Mouse (Mus musculus): ENCODE results near the gene E130218I03Rik. TPM values are rescaled to one million over a fixed set of nuclear protein-coding genes. Genes with fewer than 3 reads are reported as not detected.

The E130218I03Rik gene
- polyA plus RNA-seq, 1 experiment: 0.52 TPM

DNA sequence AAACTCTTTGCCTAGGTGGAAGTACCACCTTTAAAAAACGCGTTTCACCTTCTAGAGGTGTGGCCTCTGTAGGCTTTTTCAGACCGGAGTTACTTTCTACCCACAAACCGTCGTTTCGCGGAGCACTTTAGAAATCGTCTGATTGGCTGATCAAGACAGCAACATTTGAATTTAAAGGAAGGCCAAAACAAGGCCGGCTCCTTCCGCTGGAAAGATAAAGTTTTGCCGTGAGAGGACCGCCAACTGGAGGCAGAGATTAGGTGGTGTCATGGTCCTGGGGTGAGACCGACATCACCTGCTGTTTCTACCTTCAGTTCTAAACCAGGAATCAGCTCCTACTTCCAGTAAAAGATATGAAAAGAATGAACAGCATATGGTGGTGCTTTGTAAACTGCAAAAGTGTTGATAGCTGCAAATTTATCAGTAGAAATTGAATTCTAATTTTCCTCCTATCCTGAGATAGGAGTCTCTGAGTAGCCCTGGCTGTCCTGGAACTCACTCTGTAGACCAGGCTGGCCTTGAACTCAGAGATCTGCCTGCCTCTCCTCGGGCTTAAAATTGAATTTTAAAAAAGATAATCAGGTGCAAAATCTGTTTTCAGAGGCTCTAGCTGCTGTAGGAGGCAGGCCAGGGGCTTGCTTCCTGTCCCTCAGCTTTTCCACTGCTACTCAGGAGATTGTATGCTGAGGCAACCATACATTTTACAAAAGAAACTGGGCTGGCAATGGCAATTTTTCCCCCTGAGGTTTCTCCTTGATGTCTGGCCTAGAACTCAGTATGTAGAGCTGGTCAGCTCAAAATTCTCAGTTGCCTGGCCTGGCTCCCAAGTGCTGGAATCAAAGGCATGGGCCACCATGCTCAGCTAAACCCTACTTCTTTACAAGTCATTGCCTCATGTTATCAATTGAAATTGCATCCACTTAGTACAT is 30.2 kb downstream of the E130218I03Rik start:
- Histone ChIP-seq H3K4me1 (ENCODE audit: control insufficient read depth, insufficient read depth, low read length) (no peaks in the 10 kb centered on the region), H3K27me3 (ENCODE audit: control insufficient read depth, insufficient read depth, low read length) (no peaks in the 10 kb centered on the region; the same call in 1 of the 2 replicates), H3K4me3 (replicated peaks; ENCODE audit: insufficient read depth, low read depth, low read length) (no peak overlapping the region), H3K27ac (ENCODE audit: insufficient read depth, low read length) (no peak overlapping the region)
- TF ChIP-seq POLR2A (IDR thresholded peaks at IDR 0.05; ENCODE audit: borderline replicate concordance, insufficient read depth, low read length) (no peak), CTCF (IDR thresholded peaks at IDR 0.05; ENCODE audit: borderline replicate concordance, insufficient read depth, low read depth, low read length) (no peak)
- no peak for DNase-seq
- WGBS: 11% methylated on average over 14 of the region's 14 CpGs

DNA sequence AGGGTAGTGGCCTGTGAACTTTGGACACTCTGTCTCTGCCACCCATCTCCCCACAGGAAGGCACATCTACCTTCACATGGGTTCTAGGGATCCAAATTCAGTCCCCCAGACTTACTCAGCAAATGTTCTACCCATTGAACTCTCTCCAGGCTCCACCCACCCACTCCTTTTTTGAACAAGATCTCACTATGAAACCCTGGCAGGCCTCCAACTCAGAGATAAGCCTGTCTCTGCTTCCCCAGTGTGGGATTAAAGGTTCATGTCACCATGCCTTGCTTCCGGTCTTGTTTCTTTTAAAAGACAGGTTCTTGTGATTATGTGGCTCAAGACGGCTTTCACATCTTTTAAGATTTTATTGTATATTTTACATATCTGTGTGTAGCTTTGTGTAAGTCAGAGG is 41.5 kb downstream of the E130218I03Rik start:
- no peak overlapping the region for H3K4me3 ChIP-seq (replicated peaks; ENCODE audit: insufficient read depth, low read depth, low read length)
- 99% methylated on average over 2 of the region's 2 CpGs for WGBS
- no peaks in the 10 kb centered on the region for H3K27me3 ChIP-seq (ENCODE audit: control insufficient read depth, insufficient read depth, low read length)
- no peaks in the 10 kb centered on the region for H3K4me1 ChIP-seq (ENCODE audit: control insufficient read depth, insufficient read depth, low read length)
- no peak overlapping the region for H3K27ac ChIP-seq (ENCODE audit: insufficient read depth, low read length)
- TF ChIP-seq POLR2A (IDR thresholded peaks at IDR 0.05; ENCODE audit: borderline replicate concordance, insufficient read depth, low read length): no peak
- TF ChIP-seq CTCF (IDR thresholded peaks at IDR 0.05; ENCODE audit: borderline replicate concordance, insufficient read depth, low read depth, low read length): no peak
- DNase-seq: peak in 1 of 2 experiments; percentile 13

DNA sequence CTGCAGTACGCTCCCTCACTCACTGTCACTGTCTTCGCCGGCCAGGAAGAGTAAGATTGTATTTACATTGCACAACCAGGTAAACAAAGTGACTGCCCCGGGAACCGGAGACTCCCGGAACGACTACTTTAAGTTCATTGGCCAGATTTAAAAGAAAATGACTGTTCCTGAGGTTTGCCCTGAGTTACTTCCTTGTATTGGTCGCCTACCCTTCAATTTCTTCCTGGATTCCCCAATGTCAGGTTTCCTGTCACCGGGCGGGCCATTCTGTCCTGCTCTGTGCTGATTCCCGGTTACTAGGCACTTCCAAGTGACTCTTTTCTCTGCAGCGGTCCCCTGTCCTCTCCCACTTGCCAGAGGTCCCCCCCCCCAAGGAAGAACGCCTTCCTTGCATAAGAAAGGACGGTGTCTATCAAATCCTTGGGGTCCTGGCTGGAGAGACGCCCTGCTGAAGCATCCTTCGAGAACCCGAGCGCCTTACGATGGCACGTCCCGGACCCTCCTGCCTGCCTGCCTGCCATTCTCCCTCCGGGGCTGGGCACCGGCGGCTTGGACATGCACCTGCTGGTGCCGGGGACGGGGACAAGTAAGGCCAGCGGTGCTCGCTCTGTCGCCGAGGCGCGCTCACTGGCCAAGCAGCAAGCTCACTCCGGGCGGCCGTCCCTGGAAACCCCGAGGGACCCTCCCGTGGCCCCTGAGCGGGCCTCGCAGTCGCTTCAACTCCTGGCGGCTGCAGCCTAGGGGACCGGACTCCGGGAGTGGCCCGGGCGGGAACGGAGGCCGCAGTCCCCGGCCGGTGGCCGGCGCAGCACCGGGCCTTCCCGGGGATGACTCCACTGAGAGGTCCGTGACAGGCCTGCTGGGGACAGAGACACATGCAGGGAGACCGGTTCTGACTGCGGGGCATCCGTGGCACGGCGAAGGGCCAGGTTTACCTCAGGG is 43.0 kb downstream of the E130218I03Rik start:
- no peak for DNase-seq
- Histone ChIP-seq H3K27me3 (ENCODE audit: control insufficient read depth, insufficient read depth, low read length) (no peaks in the 10 kb centered on the region), H3K4me3 (replicated peaks; ENCODE audit: insufficient read depth, low read depth, low read length) (peak overlapping the region; percentile 94), H3K4me1 (ENCODE audit: control insufficient read depth, insufficient read depth, low read length) (no peaks in the 10 kb centered on the region), H3K27ac (ENCODE audit: insufficient read depth, low read length) (no peak overlapping the region)
- TF ChIP-seq POLR2A (IDR thresholded peaks at IDR 0.05; ENCODE audit: borderline replicate concordance, insufficient read depth, low read length) (no peak), CTCF (IDR thresholded peaks at IDR 0.05; ENCODE audit: borderline replicate concordance, insufficient read depth, low read depth, low read length) (no peak)
- WGBS: 2% methylated on average over 59 of the region's 59 CpGs

DNA sequence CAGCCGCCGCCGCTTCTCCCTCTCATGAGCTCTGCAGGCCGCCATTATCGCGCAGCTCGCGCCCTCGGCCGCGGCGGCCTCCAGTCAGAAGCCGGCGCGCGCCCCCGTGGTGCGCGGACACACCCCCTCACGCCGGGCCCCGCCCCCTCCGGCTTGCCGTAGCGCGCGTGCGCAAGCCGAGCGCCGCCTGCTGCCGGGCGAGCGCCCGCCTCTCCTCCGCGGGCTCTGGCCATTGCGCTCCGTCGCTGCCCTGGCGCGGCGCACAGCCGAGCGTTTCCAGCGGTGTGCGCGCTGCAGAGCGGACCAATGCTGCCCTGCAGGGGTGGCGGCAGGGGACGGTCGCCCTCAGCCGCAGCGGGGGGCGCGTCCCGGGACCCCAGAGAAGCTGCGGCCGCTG is 43.7 kb downstream of the E130218I03Rik start:
- Histone ChIP-seq H3K27me3 (ENCODE audit: control insufficient read depth, insufficient read depth, low read length) (no peaks in the 10 kb centered on the region), H3K4me1 (ENCODE audit: control insufficient read depth, insufficient read depth, low read length) (no peaks in the 10 kb centered on the region), H3K4me3 (replicated peaks; ENCODE audit: insufficient read depth, low read depth, low read length) (peak overlapping the region; percentile 94), H3K27ac (ENCODE audit: insufficient read depth, low read length) (peak overlapping the region; percentile 96)
- peak; percentile 83 for TF ChIP-seq POLR2A (IDR thresholded peaks at IDR 0.05; ENCODE audit: borderline replicate concordance, insufficient read depth, low read length)
- TF ChIP-seq CTCF (IDR thresholded peaks at IDR 0.05; ENCODE audit: borderline replicate concordance, insufficient read depth, low read depth, low read length): 0 out of 2 replicates have a peak, but pooled peaks have one; percentile 5
- WGBS: under 1% methylated on average over 57 of the region's 59 CpGs
- peak; percentile 95 to 97 for DNase-seq

DNA sequence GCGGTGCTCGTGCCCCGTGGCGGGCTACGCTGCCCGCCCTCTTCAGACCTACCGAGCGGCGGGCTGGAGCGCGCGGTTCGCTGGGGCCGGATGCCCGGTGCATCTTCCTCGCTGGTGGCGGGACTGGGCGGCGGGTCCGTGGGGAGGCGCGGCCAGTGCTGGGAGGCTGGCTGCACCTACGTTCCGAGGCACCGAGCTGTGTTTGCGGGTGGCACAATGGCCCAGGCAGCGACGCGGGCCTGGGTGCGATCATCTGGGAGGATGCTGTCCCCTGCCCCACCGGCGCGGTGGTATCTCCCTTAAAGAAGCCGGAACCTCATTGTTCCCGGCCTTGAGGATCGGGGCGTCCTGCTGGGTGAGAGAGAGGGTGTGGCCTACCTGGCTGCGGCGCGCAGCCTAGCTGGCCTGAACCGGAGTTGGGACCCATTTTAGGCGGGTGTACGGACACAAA is 44.1 kb downstream of the E130218I03Rik start, which contains the start of gene Pdik1l:
Gene Pdik1l (minus strand): TSS at position 321 of the 451 bp plus-strand sequence.
- Histone ChIP-seq H3K4me3 (replicated peaks; ENCODE audit: insufficient read depth, low read depth, low read length) (peak within 1 kb of the TSS; percentile 94), H3K4me1 (ENCODE audit: control insufficient read depth, insufficient read depth, low read length) (no peaks in the 10 kb centered on the region), H3K27ac (ENCODE audit: insufficient read depth, low read length) (peak within 1 kb of the TSS; percentile 96), H3K27me3 (ENCODE audit: control insufficient read depth, insufficient read depth, low read length) (no peaks in the 10 kb centered on the region)
- TF ChIP-seq POLR2A (IDR thresholded peaks at IDR 0.05; ENCODE audit: borderline replicate concordance, insufficient read depth, low read length) (peak; percentile 24; the same call in 1 of the 2 replicates), CTCF (IDR thresholded peaks at IDR 0.05; ENCODE audit: borderline replicate concordance, insufficient read depth, low read depth, low read length) (no peak)
- under 1% methylated on average over 43 of the region's 43 CpGs for WGBS
- DNase-seq: peak; percentile 82 to 84

DNA sequence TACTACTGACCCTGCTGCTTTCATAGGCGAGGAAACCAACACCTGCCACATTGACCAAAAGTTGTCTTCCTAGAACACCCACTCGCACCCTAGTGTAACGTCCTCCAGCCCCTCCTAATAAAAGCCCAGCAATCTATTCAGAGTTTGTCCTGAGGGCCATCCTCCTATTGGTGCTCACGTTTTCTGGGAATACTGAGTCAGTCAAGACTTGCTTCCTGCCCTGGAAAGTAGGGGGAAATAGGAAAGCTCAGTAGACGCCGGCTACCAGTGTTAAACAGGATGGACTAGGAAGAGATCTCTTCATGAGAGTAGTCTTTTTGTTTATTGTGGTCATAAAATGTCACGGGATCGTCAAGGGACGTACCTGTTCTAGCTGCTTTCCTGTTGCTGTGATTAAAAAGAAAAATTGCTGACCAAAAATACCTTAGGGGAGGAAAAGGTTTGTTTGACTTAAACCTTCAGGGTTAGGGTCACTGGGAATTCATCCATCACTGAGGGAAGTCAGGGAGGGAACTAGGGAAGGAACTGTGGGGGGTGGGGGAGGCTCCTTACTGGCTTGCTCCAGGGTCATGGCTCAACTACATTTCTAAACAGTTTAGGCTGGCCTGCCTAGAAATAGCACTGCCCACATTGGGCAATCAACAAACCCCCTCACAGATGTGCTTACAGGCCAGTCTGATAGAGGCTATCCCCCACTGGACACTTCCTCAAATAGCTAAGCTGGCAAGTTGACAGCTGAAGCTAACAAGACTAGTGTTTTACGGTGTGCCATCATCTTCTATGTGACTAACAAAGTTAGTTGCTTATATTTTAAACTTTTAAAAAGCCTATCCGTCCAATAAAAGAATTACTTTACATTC is 45.2 kb downstream of the E130218I03Rik start:
- 52% methylated on average over 11 of the region's 11 CpGs for WGBS
- no peak for TF ChIP-seq POLR2A (IDR thresholded peaks at IDR 0.05; ENCODE audit: borderline replicate concordance, insufficient read depth, low read length)
- TF ChIP-seq CTCF (IDR thresholded peaks at IDR 0.05; ENCODE audit: borderline replicate concordance, insufficient read depth, low read depth, low read length): no peak
- Histone ChIP-seq H3K4me1 (ENCODE audit: control insufficient read depth, insufficient read depth, low read length) (no peaks in the 10 kb centered on the region), H3K4me3 (replicated peaks; ENCODE audit: insufficient read depth, low read depth, low read length) (no peak overlapping the region), H3K27ac (ENCODE audit: insufficient read depth, low read length) (no peak overlapping the region), H3K27me3 (ENCODE audit: control insufficient read depth, insufficient read depth, low read length) (no peaks in the 10 kb centered on the region)
- no peak for DNase-seq

Data from cerebellum, adult 2 months (tissue).